Mouse (Mus musculus) retina, adult 2 months (tissue): ENCODE data around the gene Klf16.

Source experiments
- DNase-seq: peaks from one replicate; pipeline ENCODE4 v3.0.0-alpha.2; 2012; ENCODE audit warnings: low read depth, low spot score

Gene Klf16

DNA sequence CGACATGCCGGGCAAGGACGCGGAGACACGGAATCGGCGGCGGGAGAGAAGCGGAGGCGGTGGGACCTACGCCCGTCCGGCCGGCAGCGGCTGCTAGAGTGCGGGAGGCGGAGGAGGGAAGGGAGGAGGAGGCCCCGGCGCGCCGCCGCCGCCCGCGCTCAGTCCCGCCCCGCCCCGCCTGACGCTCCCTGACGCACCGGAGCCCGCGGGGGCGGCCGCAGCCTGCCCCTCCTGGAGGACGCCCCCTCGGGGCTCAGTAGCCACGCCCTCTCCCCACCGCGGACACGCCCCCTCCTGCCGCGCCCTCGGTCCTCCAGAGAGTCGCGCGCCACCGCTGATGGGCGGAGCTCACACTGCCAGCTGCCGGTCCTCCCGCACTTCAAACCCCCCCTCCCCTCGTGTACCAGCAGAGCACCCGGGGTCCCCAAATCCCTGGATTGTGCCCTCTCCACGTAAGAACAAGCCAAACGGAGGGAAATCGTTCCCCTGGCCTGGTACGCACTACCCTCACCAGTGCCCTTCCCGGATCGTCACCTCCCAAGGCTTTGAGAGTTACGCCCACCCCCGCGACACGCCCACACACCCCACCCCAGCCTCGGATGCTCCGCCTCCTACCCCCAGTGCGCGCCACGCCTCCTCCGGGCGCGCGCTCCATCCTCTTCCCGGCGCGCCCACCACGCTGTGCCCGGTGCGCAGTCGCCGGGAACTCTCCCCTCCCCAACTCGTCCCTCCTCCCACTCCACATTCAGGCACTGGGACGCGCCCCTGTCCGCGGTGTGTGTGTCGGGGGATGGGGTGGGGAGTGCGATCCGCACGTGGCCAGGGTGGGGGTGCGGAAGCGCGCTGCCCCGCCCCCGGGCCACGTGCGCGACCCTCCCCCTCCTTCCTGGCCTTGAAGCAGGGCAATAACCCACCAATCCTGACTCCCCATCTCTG, at the start of gene Klf16:
TSS of gene Klf16 (minus strand) at position 127 of the 936 bp plus-strand sequence.
- DNase-seq = peak; percentile 80

DNA sequence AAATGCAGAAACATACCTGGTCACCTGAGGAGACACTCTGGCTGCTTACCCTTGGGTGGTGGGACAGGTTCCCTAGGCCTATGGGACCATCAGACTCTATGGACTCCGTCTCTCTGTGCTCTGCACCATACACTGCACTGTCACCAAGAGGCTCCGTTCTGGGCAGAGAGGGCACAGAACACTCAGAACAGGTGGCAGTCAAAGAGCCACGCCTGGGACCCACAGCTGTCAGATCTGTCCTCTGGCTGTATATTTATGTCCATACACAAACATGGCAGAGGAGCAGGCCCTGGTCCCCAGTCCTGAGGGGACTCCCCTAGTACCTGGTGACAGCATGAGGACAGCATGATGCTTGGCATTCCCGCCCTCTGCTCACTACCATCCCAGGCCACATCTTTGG, 48.6 kb upstream of the Klf16 start:
- DNase-seq = no peak

DNA sequence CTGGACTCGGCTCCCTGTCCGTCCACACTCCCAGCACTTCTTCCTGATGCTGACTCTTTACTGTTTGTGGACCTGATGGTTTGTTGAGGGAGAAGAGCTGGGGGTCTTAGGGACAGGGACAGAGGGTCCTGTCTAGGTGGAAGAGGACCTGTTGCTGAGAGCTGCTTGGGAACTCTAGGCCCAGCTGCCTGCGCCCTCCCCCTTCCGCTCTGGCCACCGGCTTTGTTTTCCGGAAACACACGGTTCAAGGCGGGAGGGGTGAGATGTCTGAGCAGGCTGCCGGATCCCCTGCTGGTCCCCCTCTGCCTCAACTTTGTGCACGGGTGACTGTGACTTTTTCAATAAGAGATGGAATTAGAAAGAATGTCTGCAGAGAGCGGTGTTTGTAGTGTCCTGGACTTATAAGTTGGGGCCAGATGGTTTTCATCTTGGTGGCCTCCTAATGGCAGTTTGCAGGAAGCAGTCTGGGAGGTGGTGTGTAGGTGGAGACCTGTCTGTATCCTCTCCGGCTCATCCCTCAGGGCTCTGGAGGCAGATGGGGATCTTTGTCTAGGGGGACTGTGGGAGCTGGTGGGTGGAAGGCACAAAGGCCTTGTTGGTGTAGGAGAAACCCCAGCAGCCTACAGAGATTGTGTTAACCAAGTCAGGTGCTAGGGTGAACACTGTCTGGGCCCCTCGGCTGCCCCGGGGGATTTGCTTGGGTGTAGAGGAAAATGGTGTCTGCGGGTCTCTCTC, 46.5 kb upstream of the Klf16 start:
- no peak for DNase-seq

DNA sequence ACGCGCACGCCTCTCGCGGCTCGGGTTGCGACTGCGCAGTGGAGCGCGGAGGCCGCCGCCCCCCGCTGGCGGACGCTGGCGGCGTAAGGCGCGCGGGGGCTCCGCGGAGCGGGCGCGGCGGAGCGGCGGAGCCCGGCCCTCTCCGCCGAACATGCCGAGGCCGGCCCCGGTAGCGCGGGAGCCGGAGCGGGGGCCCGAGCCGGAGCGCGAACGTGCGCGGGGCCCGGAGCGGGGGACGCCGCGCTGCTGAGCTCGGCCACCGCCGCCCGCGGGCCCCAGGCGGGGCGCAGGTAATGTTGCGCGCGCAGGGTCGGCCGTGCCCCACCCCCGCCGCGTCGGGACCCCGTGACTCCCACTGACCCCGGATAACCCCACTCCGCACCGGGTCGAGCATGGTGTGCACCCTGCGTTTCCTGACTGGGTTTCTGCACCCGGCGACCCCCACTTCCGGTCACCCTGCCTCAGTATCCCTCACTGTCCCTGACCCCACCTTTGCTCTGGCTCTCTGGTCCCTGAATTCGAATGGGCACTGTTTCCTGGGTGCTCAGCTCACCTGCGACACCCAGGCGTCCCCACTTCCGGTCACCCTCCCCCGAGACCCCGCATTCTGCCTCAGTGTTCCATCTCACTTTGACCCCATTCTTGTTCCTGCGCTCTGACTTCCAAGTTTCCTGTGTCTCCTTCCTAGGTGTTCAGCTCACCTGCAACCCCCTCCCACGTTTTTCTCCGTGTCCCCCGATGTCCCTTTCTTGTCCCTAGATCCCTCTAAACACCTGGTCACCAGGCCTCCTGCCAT, 45.7 kb upstream of the Klf16 start, which contains the start of gene Csnk1g2:
TSS of gene Csnk1g2 (plus strand) at position 178 of the 796 bp plus-strand sequence.
- DNase-seq = no peak

DNA sequence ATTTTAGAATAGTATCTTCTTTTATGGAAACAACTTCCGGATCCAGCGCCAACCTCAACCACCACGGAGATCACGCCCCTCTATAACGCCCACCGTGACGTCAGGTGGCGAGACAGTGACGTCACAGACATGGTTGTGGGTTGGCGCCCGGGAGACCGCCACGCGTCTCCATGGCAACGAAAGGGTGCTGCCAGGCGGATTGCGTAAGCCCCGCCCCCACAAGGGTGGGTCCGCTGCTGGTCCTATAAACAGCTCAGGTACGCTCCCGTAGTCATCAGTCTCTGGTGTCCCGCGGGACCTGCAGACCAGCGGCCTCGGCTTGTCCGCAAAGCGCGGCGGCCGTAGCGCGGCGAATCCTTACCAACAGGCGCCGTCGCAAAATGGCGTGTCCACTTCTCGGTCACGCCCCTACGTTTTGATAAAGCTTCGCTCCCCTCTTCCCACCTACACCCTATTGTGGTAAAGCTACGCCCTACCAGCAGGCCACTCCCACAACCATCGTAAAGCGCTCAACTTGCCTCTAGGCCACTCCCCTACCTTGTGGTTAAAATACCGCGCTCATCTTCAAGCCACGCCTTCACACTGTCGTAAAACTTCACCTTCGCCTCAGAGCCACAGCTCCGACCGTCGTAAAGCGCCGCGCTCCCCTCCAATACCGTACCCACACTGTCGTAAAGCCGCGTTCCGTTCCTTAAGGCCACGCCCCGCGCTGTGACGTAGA, 45.0 kb upstream of the Klf16 start:
- peak; percentile 100 for DNase-seq

DNA sequence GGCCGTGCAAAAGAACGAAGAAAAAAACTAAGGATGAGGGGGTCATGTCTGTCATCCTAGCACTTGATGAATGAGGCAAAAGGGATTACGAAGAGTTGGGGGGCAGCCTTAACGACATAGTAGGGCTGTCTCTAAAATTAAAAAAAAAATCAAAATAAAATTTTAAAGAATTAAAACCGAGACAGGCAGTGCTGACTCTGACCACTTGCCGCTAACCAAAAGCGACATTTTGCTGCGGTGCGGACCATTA, 44.5 kb upstream of the Klf16 start:
- no peak for DNase-seq

DNA sequence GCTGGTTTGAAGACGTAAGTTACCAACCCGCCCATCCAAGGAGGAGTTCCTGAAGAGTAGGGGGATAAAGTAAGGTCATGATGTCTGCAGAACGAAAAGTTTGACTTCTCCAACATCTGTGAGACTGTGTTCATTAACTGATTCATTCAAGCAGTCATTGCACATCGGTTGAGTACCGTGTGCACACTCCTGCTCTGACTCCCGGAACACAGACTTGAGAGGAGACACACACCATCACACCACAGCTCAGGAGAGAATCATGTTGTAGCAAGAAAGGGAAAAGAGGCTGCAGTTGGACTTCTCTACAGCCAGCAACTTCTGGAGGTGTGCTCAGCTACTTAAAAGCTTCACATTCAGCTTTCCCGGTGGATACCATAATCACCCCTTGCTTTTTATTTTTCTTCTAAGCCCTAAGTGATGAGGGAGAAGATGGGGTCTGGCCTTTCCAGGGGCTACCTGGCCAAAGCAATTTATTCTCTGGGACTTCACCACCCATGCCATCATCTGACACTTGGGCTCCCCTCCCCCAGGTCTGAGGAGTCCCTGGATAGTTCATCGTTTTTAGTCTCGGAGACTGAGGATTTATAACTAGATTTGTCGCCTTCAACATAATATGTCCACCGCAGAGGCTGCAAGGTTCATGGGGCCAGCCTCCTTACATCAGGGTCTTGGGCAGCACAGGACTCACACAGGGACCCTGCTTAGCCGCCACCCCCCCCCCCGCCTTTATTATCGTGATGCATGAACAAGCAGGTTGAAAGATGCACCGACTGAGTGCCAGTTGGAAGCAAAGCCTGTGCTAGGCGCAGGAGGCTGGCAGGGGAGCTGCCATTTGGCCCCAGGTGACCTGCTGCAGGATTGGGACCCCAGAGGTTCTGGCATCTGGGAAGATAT, 43.9 kb upstream of the Klf16 start:
- DNase-seq = no peak

DNA sequence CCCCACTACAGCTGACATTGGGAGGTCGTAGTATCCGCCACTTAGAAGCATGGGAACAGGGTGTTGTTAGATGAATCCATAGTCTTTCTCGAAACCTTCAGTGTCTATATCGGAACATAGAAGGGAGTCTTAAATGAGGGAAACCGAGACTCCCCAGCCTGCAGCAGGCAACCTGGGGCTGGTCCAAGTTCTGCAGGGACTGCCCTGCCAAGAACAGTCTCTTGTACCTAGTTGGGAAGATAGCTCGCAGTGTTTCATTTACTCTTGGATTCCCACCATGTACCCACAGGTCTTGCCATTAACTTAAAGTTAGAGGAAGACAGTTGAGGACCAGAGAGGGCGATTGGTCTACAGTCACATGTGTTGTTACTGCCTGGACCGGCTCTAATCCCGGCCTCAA, 43.2 kb upstream of the Klf16 start:
- no peak for DNase-seq

DNA sequence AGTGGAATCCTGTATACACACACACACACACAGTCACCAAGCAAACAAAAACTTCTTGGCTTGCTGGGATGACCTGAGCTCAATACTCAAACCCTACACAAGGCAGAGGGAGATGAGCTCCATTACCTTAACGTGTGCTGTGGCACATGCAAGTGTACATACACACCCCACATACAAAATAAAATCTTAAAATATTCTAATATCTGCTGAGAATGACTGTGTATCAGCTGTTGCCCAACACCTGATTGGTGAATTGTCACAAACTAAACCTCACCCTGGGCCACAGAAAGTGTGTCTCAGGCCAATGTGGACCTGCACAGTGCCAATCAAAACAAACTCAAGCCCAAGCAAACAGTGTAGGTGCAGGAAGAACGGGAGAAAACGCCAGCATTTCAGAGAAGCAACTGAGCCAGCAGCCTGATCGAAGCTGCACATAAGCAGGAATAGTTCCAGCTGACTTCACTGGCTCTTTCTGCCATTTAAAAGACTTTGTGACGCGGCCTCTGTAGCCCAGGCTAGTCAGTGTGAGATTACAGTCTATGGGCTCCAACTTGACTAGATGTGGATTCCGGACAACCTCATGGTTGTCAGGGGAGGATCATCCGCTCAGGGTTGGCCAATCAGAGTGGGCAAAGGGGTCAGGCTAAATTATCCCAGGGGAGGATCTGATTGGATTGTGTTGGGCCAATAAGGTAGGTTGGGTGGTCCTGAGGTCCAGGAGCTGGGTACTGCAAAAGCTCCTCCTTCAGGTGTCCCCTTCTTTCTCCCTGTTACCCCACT, 42.5 kb upstream of the Klf16 start:
- no peak for DNase-seq

DNA sequence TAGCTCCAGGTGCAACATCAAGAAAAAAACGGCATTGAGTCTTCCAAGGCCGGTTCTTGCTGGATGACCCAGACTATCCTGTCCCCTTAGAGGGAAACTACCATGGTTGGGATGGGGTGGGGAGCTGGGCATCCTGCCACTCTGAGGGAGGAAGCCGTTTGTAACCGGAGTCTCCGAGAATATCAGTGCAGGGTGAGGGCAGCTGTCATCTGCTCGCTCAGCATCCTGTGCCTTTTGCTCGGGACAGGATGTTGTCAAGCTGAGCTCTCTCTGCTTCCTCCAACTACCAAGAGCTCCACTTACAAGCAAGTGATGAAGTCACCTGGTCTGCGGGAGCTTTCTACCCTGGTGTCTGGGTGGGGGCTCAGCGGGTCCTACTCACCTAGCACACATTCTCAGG, 41.1 kb upstream of the Klf16 start:
- no peak for DNase-seq

DNA sequence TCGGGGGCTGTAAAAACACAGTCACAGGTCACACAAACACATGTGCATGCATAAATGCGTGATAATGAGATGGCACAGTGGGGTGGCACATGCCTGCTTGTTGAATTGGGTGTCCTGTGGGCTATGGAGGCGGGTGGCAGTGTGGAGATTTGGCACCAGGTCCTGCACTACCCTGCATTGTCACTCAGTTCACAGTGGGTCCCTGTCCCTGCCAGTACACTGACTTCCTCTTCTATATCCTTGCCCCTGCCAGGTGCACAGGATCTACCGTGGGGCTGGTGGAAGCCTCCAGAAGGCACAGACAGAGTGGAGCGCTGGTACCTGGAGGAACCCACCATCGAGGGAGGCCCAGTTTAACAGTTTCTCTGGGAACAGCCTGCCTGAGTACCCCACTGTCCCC, 37.2 kb upstream of the Klf16 start:
- DNase-seq = no peak

DNA sequence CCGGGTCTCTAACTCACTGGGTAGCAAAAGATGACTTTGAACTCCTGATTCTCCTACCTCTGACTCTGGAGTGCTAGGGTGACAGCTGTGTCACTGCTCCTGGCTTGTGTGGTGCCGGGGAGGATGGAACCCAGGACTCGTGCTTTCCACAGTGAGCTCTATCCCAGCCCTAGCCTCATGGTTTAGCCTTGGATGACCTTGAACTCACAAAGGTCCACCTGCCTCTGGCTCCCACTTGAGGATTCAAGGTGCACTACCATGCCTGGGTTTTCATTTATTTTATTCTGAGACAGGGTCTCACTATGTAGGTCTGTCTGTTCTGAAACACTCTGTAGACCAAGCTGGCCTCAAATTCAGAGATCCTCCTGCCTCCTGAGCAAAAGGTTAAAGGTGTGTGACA, 36.7 kb upstream of the Klf16 start:
- no peak for DNase-seq

DNA sequence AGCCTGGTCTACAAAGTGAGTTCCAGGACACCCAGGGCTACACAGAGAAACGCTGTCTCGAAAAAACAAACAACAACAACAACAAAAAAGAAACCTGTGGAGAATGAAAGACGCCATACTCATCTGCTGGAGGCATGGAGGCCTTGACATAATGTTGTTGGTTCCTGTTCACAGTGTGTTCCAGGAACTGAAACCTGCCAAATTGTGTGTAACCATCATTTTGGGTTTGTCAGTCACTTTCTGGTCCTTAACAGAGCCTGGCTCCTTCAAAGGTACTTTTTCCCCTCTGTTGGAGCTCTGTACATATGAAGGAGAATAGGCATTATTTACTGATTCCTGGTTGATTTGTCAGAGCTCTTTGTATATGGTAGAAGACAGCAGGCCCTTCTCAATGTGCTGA, 34.8 kb upstream of the Klf16 start:
- no peak for DNase-seq

DNA sequence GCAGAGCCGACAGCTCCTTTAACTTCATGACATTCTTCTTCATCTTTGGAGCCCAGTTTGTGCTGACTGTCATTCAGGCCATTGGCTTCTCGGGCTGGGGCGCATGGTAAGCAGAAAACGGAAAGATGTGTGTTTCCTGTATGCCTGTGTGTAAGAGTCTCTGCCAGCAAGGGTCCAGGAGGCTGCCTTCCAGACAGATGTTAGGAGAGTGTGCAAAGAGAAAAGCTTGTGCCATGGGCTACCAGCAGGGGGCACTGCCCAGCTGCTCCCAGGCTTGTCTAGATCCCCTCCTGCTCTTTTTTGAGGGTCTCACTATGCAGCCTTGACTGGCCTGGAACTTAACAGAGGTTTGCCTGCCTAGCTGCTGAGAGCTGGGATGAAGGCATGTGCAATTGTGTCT, 33.9 kb upstream of the Klf16 start:
- no peak for DNase-seq

DNA sequence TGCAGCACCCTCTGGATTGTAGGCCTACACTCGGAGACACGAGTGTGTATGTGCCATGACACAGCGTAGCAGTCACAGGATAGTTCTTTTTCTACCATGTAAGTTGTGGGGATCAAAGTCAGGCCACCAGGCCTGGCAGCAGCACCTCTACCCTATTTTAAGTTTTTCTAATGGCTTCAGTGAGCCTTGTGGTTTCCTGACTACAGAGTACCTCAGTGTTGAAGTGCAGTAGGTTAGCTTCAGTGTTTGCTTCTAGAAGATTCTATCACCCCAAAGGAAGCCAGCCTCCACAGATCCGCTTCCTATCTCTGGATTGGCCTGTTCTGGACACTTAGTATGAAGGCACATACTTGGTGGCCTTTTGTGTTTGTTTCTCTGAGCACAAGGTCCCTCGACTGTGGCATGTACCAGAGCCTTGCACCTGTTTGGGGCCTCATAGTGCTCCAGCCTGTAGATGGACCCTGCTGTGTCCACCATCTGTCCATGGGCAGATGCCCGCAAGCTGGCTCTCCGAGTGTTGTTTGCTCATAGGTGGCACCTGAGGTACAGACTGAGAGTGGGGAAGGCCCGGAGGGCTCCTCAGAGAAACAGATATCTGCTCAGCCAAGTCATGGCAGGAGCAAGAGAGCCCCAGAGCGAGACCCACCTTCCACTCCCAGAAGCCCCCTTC, 33.1 kb upstream of the Klf16 start:
- no peak for DNase-seq

DNA sequence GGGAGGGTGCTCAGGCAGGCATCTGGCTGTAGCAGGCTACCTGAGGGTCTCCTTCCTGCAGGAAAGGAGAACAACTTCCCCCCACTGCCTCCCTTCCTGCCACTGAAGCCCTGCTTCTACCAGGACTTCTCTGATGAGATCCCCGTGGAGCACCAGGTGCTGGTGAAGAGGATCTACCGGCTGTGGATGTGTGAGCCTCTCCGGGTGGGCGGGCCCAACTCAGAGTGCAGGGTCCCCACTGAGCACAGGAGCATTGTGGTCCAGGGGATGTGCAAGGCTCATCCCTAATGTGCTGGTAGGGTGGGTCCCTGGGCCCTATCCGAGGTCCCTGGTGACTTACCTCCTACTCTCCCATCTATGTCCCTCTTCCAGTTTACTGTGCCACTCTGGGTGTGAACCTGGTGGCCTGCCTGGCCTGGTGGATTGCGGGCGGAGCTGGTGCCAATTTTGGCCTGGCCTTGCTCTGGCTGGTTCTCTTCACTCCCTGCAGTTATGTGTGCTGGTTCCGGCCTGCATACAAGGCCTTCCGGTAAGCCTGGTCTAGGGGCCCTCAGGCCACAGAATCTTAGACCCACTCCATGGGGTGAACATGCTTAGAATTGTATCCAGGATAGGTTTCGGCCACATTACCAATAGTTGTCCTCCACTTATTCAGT, 32.3 kb upstream of the Klf16 start:
- no peak for DNase-seq

DNA sequence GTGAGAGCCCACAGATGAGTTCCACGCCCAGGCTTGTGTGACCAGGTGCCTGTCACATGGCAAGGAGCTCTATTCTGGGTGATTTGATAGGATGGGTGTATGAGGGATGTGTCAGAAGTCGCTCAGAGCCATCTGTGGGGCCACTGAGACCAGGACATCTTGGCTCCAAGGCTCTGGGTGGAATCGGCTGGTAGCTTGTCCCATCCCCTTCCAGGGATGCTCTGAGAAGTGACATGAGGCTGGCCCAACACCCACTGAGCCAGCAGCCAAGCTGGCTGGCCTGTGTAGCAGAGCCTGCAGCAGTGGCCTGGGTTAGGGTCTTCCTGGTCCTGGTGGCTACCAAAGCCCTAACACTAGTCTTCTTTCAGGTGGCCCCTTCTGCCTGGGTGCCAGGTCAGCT, 31.3 kb upstream of the Klf16 start:
- DNase-seq = no peak

DNA sequence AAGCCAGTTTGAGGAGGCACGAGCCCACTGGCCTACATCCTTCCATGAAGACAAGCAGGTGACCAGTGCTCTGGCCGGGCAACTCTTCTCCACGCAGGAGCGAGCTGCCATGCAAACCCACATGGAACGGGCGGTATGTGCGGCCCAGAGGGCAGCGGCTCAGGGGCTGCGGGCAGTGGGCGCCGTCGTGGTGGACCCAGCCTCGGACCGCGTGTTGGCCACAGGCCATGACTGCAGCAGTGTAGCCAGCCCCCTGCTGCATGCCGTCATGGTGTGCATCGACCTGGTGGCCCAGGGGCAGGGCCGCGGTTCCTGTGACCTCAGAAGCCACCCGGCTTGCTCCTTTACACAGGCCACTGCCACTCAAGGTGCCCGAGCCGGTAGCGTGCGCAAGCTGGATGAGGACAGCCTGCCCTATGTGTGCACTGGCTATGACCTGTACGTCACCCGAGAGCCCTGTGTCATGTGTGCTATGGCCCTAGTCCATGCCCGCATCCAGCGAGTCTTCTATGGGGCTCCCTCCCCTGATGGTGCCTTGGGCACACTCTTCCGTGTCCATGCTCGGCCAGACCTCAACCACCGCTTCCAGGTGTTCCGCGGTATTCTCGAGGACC, 29.7 kb upstream of the Klf16 start:
- no peak for DNase-seq
